Mouse (Mus musculus): ENCODE data around the gene Ago3.

GRCm38 (mm10) chr4:126444528-126444927 is 15.2 kb upstream of the Ago3 start:
- TF ChIP-seq TAL1 (IDR thresholded peaks at IDR 0.05; ENCODE audit: low read length) (no peak), MAZ (IDR thresholded peaks at IDR 0.05; ENCODE audit: low read depth, low read length) (no peak), POLR2A (IDR thresholded peaks at IDR 0.05; ENCODE audit: control insufficient read depth in 1 of 2, insufficient read depth in 1 of 2, low read depth in 1 of 2, low read length in 2 of 2, poor library complexity in 1 of 2) (no peak), CHD2 (IDR thresholded peaks at IDR 0.05; ENCODE audit: low read length) (no peak), CTCF (IDR thresholded peaks at IDR 0.05 in 2 of 3, conservative IDR thresholded peaks at IDR 0.05 in 1 of 3; ENCODE audit: control insufficient read depth in 1 of 3, insufficient read depth in 1 of 3, low read depth in 2 of 3, low read length in 3 of 3, poor library complexity in 1 of 3, severe bottlenecking in 1 of 3) (no peak), EP300 (IDR thresholded peaks at IDR 0.05; ENCODE audit: low read depth in 1 of 2, low read length in 2 of 2) (no peak), GABPA (IDR thresholded peaks at IDR 0.05; ENCODE audit: low read depth, low read length) (no peak), MYC (IDR thresholded peaks at IDR 0.05; ENCODE audit: low read depth, low read length) (no peak), ZNF384 (IDR thresholded peaks at IDR 0.05; ENCODE audit: low read depth, low read length) (no peak), TCF12 (IDR thresholded peaks at IDR 0.05; ENCODE audit: low read depth, low read length) (no peak), E2F4 (IDR thresholded peaks at IDR 0.05; ENCODE audit: borderline replicate concordance, low read depth, low read length) (no peak), RAD21 (IDR thresholded peaks at IDR 0.05; ENCODE audit: low read depth, low read length) (no peak), NELFE (IDR thresholded peaks at IDR 0.05; ENCODE audit: low read depth, low read length) (no peak)

All from MEL (cell line).